ENCODE assay signal across 9 mouse cellular contexts in genomic region chr2:91958701-91959457, GRCm38 (mm10). TPM values are rescaled to one million over a fixed set of nuclear protein-coding genes. Genes with fewer than 3 reads are reported as not detected.
DNase-seq lines count a peak whose midpoint lies in the region; ATAC-seq lines count a peak whose summit lies in the region.
"Had no signal": no experiment of that assay in that cellular context is flagged by ENCODE, and none has a peak within 500 bp of the region (broad histone marks: within the 10 kb centered on the region; RNA-seq: fewer than 3 reads in every experiment).

No protein-coding gene starts in this region.

- peak; percentile 30; the same call in 1 of the 2 replicates for ATAC-seq in erythroid progenitor cell, adult 5-6 weeks (replicated peaks; ENCODE audit: low FRiP score, poor library complexity, severe bottlenecking)

- no peaks in the 10 kb centered on the region for H3K9me3 ChIP-seq in megakaryocyte, embryonic 14.5 days

- H3K27me3 ChIP-seq in megakaryocyte, embryonic 14.5 days (replicated peaks) = no peaks in the 10 kb centered on the region

- DNase-seq in gastrocnemius, adult 18-20 months (ENCODE audit: low spot score) = peak; percentile 66
- no peak for DNase-seq in gastrocnemius, postnatal 36 days
- peak; percentile 62 for DNase-seq in 3T3-L1 (ENCODE audit: low read depth, low spot score)
- peak; percentile 79 for DNase-seq in ZHBTc4 (ENCODE audit: low read depth, low spot score)
- DNase-seq in kidney, postnatal 10 days = peak; percentile 82
- peak; percentile 82 for DNase-seq in thymus, postnatal 4 days

- intact Hi-C loops in gastrocnemius, postnatal 36 days (cut with DNase I) = loop anchor here (2.0 kb wide), 1 partner anchor 14 kb away; the partner anchor contains the start of gene Gm9821

- peak overlapping the region; percentile 60 for H3K4me3 ChIP-seq in megakaryocyte, embryonic 14.5 days (replicated peaks)

- peaks cover 70% of the 10 kb centered on the region for H3K36me3 ChIP-seq in megakaryocyte, embryonic 14.5 days (replicated peaks; ENCODE audit: low read length)

- peaks cover 95% of the 10 kb centered on the region for H3K4me1 ChIP-seq in megakaryocyte, embryonic 14.5 days

RNA-seq across cellular contexts. Expression of gene Gm9821, which starts 13.4 kb away (rescaled TPM):
- total RNA-seq in gastrocnemius, adult 18-20 months (2021) = not detected
- total RNA-seq in gastrocnemius, postnatal 36 days (2021) = not detected
- not detected in 2 replicates for total RNA-seq in erythroid progenitor cell, adult 5-6 weeks (2015; ENCODE audit: low replicate concordance)
- total RNA-seq in erythroid progenitor cell, adult 5-6 weeks (2017; ENCODE audit: low replicate concordance) = 0.13 TPM in 1 of 2 replicates, not detected in the other
- not detected in 2 replicates for polyA plus RNA-seq in megakaryocyte, embryonic 14.5 days (2012; ENCODE audit: insufficient read depth, low replicate concordance)
- total RNA-seq: layer of hippocampus, postnatal 14 days had no signal

RNA-seq across cellular contexts. Expression of gene Dgkz, which starts 16.8 kb away (rescaled TPM):
- 10 to 100 TPM; 29.0 to 32.7 TPM for total RNA-seq in gastrocnemius, adult 18-20 months (2021)
- total RNA-seq in gastrocnemius, postnatal 36 days (2021) = 10 to 100 TPM; 28.1 to 35.5 TPM
- 25.6 and 54.1 TPM in 2 replicates for total RNA-seq in erythroid progenitor cell, adult 5-6 weeks (2015; ENCODE audit: low replicate concordance)
- total RNA-seq in erythroid progenitor cell, adult 5-6 weeks (2017; ENCODE audit: low replicate concordance) = 8.7 and 11.9 TPM in 2 replicates
- polyA plus RNA-seq in megakaryocyte, embryonic 14.5 days (2012; ENCODE audit: insufficient read depth, low replicate concordance) = 303 and 682 TPM in 2 replicates

RNA-seq across cellular contexts. Expression of gene Mdk, which starts 26.8 kb away (rescaled TPM):
- 1 to 10 TPM in 1 of 2 experiments, under 1 TPM in 1; 0.82 to 1.7 TPM for total RNA-seq in gastrocnemius, adult 18-20 months (2021)
- 1 to 10 TPM; 1.4 to 4.3 TPM for total RNA-seq in gastrocnemius, postnatal 36 days (2021)
- not detected in 2 replicates for total RNA-seq in erythroid progenitor cell, adult 5-6 weeks (2015; ENCODE audit: low replicate concordance)
- total RNA-seq in erythroid progenitor cell, adult 5-6 weeks (2017; ENCODE audit: low replicate concordance) = not detected in 2 replicates
- polyA plus RNA-seq in megakaryocyte, embryonic 14.5 days (2012; ENCODE audit: insufficient read depth, low replicate concordance) = 45.5 and 59.2 TPM in 2 replicates

RNA-seq across cellular contexts. Expression of gene Chrm4, which starts 31.8 kb away (rescaled TPM):
- not detected for total RNA-seq in gastrocnemius, adult 18-20 months (2021)
- total RNA-seq in gastrocnemius, postnatal 36 days (2021) = not detected
- total RNA-seq in erythroid progenitor cell, adult 5-6 weeks (2015; ENCODE audit: low replicate concordance) = 1.3 TPM in 1 of 2 replicates, not detected in the other
- not detected in 2 replicates for total RNA-seq in erythroid progenitor cell, adult 5-6 weeks (2017; ENCODE audit: low replicate concordance)
- 0.92 and 2.8 TPM in 2 replicates for polyA plus RNA-seq in megakaryocyte, embryonic 14.5 days (2012; ENCODE audit: insufficient read depth, low replicate concordance)

Comparison
In these comparisons a context has a peak if more than half of its experiments do, and no peak if none do; other contexts are left out.
1. DNase-seq: peak in gastrocnemius, adult 18-20 months (single experiment), 3T3-L1 (single experiment), ZHBTc4 (single experiment), kidney, postnatal 10 days (single experiment) and thymus, postnatal 4 days (single experiment); none in gastrocnemius, postnatal 36 days (0 of 2).